Mouse (Mus musculus): ENCODE measurements around the gene Clta. TPM values are rescaled to one million over a fixed set of nuclear protein-coding genes. Genes with fewer than 3 reads are reported as not detected.

Gene Clta
- polyA plus RNA-seq, 1 experiment from 2014 or later, result 262 TPM

DNA sequence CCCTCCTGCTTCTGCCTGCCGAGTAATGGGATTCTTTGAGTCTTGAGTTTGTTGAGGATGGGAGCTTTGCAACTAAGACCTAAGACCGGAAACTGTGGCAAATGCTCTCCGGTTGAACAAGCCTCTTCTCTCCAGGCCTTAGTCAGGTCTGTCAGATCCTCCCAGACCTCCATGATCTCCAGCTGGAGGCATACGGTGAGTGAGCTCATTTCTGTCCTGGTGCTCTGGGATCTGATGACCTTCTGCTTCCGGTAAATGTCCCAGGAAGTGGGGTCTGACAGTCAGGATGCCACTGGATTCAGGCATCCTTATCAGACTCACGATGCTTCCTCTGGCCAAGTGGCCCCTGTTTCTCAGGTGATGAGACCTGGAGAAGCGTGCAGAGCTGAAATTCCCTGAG lies 23.0 kb upstream of the Clta start:
- Histone ChIP-seq H3K27me3 (0 out of 2 replicates have a peak, but pooled peaks cover 9% of the 10 kb centered on the region), H3K9me3 (replicated peaks) (no peaks in the 10 kb centered on the region), H3K4me3 (no peak overlapping the region), H3K27ac (no peak overlapping the region), H3K9ac (no peak overlapping the region), H3K4me2 (no peak overlapping the region), H3K36me3 (ENCODE audit: poor library complexity, severe bottlenecking) (peaks cover 8% of the 10 kb centered on the region; the same call in 1 of the 2 replicates), H3K4me1 (peaks cover 26% of the 10 kb centered on the region)
- ATAC-seq, result no peak
- 91% methylated on average over 7 of the region's 7 CpGs for WGBS

DNA sequence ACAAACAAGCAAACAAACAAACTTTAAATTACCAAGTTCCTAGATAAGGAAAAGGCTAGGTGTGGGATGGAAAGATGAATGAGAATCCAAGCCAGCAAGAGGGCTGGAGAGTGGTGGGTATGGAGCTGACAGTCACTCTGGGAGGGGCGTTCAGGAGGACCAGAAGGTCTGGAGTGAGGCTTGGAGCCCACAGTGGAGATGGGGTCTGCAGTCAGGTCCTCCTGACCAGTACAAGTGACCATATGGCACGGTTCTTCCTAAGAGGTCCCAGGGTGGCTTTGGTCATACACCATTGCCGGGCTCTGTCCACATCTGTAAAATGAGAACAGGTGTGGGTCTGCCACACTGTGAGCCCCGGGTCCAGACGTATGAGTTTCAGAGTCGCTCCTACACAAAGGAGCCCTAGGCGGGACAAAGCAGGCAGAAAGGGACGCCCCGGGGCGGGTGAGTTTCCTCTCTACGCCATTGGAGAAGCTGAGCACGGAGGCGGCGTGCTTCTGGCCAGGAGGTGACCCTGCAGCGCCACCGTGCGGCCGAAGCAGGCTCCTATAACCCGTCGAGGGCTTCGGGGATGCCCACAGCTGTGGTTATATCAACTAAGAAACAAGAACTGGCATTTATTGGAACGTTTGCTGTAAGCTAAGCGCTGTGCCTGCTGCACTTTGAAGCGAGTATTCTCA lies 22.1 kb upstream of the Clta start:
- WGBS, result 4% methylated on average over 24 of the region's 24 CpGs
- H3K9ac ChIP-seq, result peak overlapping the region; percentile 66
- peak overlapping the region; percentile 37 for H3K4me3 ChIP-seq
- H3K36me3 ChIP-seq (ENCODE audit: poor library complexity, severe bottlenecking), result peaks cover 5% of the 10 kb centered on the region; the same call in 1 of the 2 replicates
- peaks cover 26% of the 10 kb centered on the region for H3K4me1 ChIP-seq
- ATAC-seq, result peak; percentile 95
- H3K27me3 ChIP-seq, result 0 out of 2 replicates have a peak, but pooled peaks cover 9% of the 10 kb centered on the region
- peak overlapping the region; percentile 67 for H3K4me2 ChIP-seq
- H3K9me3 ChIP-seq (replicated peaks), result no peaks in the 10 kb centered on the region
- no peak overlapping the region for H3K27ac ChIP-seq

GRCm38 (mm10) chr4:43983181-43983580 lies 21.1 kb upstream of the Clta start, which contains the start of gene Ccin:
Gene Ccin, plus strand, starts transcription at chr4:43983483.
- H3K9ac ChIP-seq, result peak within 1 kb of the TSS; percentile 66
- peak within 1 kb of the TSS; percentile 37 for H3K4me3 ChIP-seq
- no peaks in the 10 kb centered on the region for H3K36me3 ChIP-seq (ENCODE audit: poor library complexity, severe bottlenecking)
- H3K4me1 ChIP-seq, result peaks cover 25% of the 10 kb centered on the region
- no peaks in the 10 kb centered on the region for H3K9me3 ChIP-seq (replicated peaks)
- peak within 1 kb of the TSS; percentile 67 for H3K4me2 ChIP-seq
- 0 out of 2 replicates have a peak, but pooled peaks cover 9% of the 10 kb centered on the region for H3K27me3 ChIP-seq
- no peak within 1 kb of the TSS for H3K27ac ChIP-seq
- 78% methylated on average over 11 of the region's 11 CpGs for WGBS
- ATAC-seq, result no peak

- Histone ChIP-seq H3K9me3 (replicated peaks) (no peaks in the 10 kb centered on the region), H3K4me2 (no peak overlapping the region)
- 92% methylated on average over 22 of the region's 22 CpGs for WGBS
Observed at GRCm38 (mm10) chr4:43983756-43984155, 20.5 kb upstream of the Clta start.

DNA sequence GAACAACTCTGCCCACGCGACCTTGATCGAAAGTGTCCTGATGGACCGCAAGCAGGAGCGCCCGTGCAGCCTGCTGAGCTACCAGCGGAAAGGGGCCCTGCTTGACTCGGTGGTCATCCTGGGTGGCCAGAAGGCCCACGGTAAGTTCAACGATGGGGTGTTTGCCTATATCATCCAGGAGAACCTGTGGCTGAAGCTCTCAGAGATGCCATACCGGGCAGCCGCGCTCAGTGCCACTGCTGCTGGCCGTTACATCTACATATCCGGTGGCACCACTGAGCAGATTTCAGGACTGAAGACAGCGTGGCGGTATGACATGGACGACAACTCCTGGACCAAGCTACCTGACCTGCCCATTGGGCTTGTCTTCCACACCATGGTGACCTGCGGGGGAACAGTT lies 19.9 kb upstream of the Clta start:
- H3K4me1 ChIP-seq, result peaks cover 14% of the 10 kb centered on the region
- H3K27ac ChIP-seq, result no peak overlapping the region
- H3K27me3 ChIP-seq, result 0 out of 2 replicates have a peak, but pooled peaks cover 9% of the 10 kb centered on the region
- WGBS, result 94% methylated on average over 19 of the region's 19 CpGs
- no peaks in the 10 kb centered on the region for H3K9me3 ChIP-seq (replicated peaks)
- H3K36me3 ChIP-seq (ENCODE audit: poor library complexity, severe bottlenecking), result no peaks in the 10 kb centered on the region
- H3K4me3 ChIP-seq, result no peak overlapping the region
- ATAC-seq, result no peak
- no peak overlapping the region for H3K9ac ChIP-seq
- no peak overlapping the region for H3K4me2 ChIP-seq

More at GRCm38 (mm10) chr4:43983756-43984155, 20.5 kb upstream of the Clta start:
- H3K4me1 ChIP-seq, result peaks cover 19% of the 10 kb centered on the region
- H3K4me3 ChIP-seq, result no peak overlapping the region
- no peak overlapping the region for H3K27ac ChIP-seq
- H3K9ac ChIP-seq, result no peak overlapping the region
- H3K36me3 ChIP-seq (ENCODE audit: poor library complexity, severe bottlenecking), result no peaks in the 10 kb centered on the region
- 0 out of 2 replicates have a peak, but pooled peaks cover 9% of the 10 kb centered on the region for H3K27me3 ChIP-seq
- ATAC-seq, result no peak

- Histone ChIP-seq H3K4me3 (no peak overlapping the region), H3K9ac (no peak overlapping the region), H3K36me3 (ENCODE audit: poor library complexity, severe bottlenecking) (no peaks in the 10 kb centered on the region), H3K27ac (no peak overlapping the region), H3K27me3 (0 out of 2 replicates have a peak, but pooled peaks cover 6% of the 10 kb centered on the region), H3K9me3 (replicated peaks) (no peaks in the 10 kb centered on the region), H3K4me1 (no peaks in the 10 kb centered on the region), H3K4me2 (no peak overlapping the region)
- WGBS, result 92% methylated on average over 3 of the region's 3 CpGs
- ATAC-seq, result no peak
Observed at GRCm38 (mm10) chr4:43988976-43989375, 15.3 kb upstream of the Clta start.

DNA sequence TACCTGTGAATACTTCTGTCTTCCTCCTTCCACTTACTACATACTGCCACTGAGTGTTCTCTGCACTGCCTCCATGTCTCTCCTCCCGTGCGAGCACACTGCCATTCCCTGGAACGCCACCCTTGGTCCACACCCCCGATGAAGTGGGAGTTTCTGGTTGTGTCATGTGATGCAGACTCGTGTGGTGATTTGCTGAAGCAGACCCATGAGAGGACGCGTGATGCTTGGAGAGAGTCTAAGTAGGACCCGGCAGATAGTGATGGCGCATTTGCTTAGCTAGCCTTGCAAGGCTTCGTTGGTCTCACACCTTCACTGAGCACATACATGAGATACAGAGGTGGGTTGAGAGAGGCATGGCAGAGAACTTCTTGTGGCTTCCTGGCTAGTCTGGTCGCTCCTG lies 11.2 kb upstream of the Clta start:
- no peaks in the 10 kb centered on the region for H3K36me3 ChIP-seq (ENCODE audit: poor library complexity, severe bottlenecking)
- ATAC-seq, result no peak
- H3K27me3 ChIP-seq, result no peaks in the 10 kb centered on the region
- H3K9ac ChIP-seq, result no peak overlapping the region
- H3K27ac ChIP-seq, result no peak overlapping the region
- no peak overlapping the region for H3K4me3 ChIP-seq
- H3K4me1 ChIP-seq, result no peaks in the 10 kb centered on the region
- H3K9me3 ChIP-seq (replicated peaks), result no peaks in the 10 kb centered on the region
- 90% methylated on average over 11 of the region's 11 CpGs for WGBS
- no peak overlapping the region for H3K4me2 ChIP-seq

GRCm38 (mm10) chr4:43994342-43994741 lies 9.9 kb upstream of the Clta start:
- no peaks in the 10 kb centered on the region for H3K36me3 ChIP-seq (ENCODE audit: poor library complexity, severe bottlenecking)
- H3K27me3 ChIP-seq, result no peaks in the 10 kb centered on the region
- H3K4me2 ChIP-seq, result no peak overlapping the region
- H3K4me3 ChIP-seq, result no peak overlapping the region
- H3K27ac ChIP-seq, result no peak overlapping the region
- H3K4me1 ChIP-seq, result no peaks in the 10 kb centered on the region
- H3K9me3 ChIP-seq (replicated peaks), result no peaks in the 10 kb centered on the region
- no peak overlapping the region for H3K9ac ChIP-seq
- WGBS, result 82% methylated on average over 2 of the region's 2 CpGs
- no peak for ATAC-seq

DNA sequence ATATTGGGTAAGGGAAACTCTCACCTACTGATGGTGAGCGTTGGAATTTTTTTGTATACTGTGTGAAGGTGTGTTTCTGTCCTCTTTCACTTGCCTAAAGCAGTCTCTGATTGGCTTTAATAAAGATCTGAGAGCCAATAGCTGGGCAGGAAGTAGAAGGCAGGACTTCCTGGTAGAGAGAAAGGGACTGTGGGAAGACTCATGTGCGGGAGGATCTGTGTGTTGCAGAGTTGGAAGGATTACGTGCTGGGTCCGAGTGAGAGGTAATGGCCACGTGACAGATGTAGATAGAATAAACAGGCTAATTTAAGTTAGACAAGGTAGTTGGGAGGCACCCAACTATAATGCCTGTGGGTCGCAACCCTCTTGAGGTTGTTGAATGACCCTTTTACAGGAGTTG lies 630 bp upstream of the Clta start:
- Histone ChIP-seq H3K9ac (no peak overlapping the region), H3K36me3 (ENCODE audit: poor library complexity, severe bottlenecking) (no peaks in the 10 kb centered on the region), H3K4me1 (no peaks in the 10 kb centered on the region), H3K9me3 (replicated peaks) (no peaks in the 10 kb centered on the region), H3K27ac (no peak overlapping the region), H3K4me2 (no peak overlapping the region), H3K27me3 (no peaks in the 10 kb centered on the region; the same call in 1 of the 2 replicates), H3K4me3 (no peak overlapping the region)
- no peak for ATAC-seq
- 91% methylated on average over 6 of the region's 6 CpGs for WGBS

- H3K27ac ChIP-seq, result no peak overlapping the region
- H3K9ac ChIP-seq, result no peak overlapping the region
- H3K36me3 ChIP-seq (ENCODE audit: poor library complexity, severe bottlenecking), result no peaks in the 10 kb centered on the region
- no peak overlapping the region for H3K4me2 ChIP-seq
- 69% methylated on average over 3 of the region's 3 CpGs for WGBS
- no peaks in the 10 kb centered on the region; the same call in 1 of the 2 replicates for H3K27me3 ChIP-seq
- H3K4me3 ChIP-seq, result no peak overlapping the region
- no peaks in the 10 kb centered on the region for H3K9me3 ChIP-seq (replicated peaks)
- ATAC-seq, result no peak
- no peaks in the 10 kb centered on the region for H3K4me1 ChIP-seq
Observed at GRCm38 (mm10) chr4:44004623-44005409, 564 bp downstream of the Clta start.

DNA sequence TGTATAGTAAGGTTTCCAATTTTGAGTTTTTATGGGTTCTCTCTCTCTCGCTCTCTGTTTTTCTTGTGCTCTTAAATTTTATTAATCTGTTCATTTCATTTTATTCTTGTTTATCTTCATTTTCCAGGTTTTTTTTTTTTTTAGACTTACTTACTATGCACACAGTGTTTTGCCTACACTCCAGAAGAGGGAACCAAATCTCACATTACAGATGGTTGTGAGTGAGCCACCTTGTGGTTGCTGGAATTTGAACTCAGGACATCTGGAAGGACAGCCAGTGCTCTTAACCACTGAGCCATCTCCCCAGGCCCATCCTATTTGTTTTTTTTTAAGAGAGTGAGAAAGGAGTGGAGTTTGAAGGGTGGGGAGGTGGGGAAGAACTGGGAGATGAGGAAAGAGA lies 5.9 kb downstream of the Clta start:
- Histone ChIP-seq H3K4me1 (peaks cover 24% of the 10 kb centered on the region), H3K27me3 (no peaks in the 10 kb centered on the region), H3K4me2 (no peak overlapping the region), H3K9ac (no peak overlapping the region), H3K36me3 (ENCODE audit: poor library complexity, severe bottlenecking) (no peaks in the 10 kb centered on the region), H3K27ac (no peak overlapping the region), H3K9me3 (replicated peaks) (no peaks in the 10 kb centered on the region), H3K4me3 (no peak overlapping the region)
- 97% methylated on average over 1 of the region's 1 CpGs for WGBS
- ATAC-seq, result no peak

GRCm38 (mm10) chr4:44010893-44011292 lies 6.6 kb downstream of the Clta start:
- ATAC-seq, result no peak
- Histone ChIP-seq H3K9ac (no peak overlapping the region), H3K4me1 (peaks cover 24% of the 10 kb centered on the region), H3K27me3 (no peaks in the 10 kb centered on the region), H3K4me2 (no peak overlapping the region), H3K27ac (no peak overlapping the region), H3K36me3 (ENCODE audit: poor library complexity, severe bottlenecking) (no peaks in the 10 kb centered on the region), H3K9me3 (replicated peaks) (no peaks in the 10 kb centered on the region), H3K4me3 (no peak overlapping the region)
- 45% methylated on average over 2 of the region's 2 CpGs for WGBS

Measured in forebrain, embryonic 13.5 days (tissue).